Mouse (Mus musculus) intestine, embryonic 15.5 days (tissue): ENCODE measurements around the gene Trank1. TPM values are rescaled to one million over a fixed set of nuclear protein-coding genes. Genes with fewer than 3 reads are reported as not detected.

ENCODE experiments used
- ATAC-seq: fragments of 200-750 bp; cut with Nextera tagmentation; 2 replicates; pipeline ENCODE4 v1.8.0; 2017; ENCODE audit warnings: moderate TSS enrichment, moderate library complexity
- H3K27ac ChIP-seq: fragments of 300-500 bp; sonication (generic); 2 replicates; pipeline ENCODE4 v1.5.1; 2015; ENCODE audit warnings: mild to moderate bottlenecking, inconsistent platforms
- H3K27me3 ChIP-seq: fragments of 300-500 bp; sonication (generic); replicated peaks from 2 replicates; pipeline ENCODE4 v1.6.1; 2015; ENCODE audit warnings: inconsistent platforms
- H3K36me3 ChIP-seq: fragments of 300-500 bp; sonication (generic); 2 replicates; pipeline ENCODE4 v1.6.1; 2015; ENCODE audit warnings: inconsistent platforms
- H3K4me1 ChIP-seq: fragments of 300-500 bp; sonication (generic); replicated peaks from 2 replicates; pipeline ENCODE4 v1.6.1; 2015; ENCODE audit warnings: inconsistent platforms
- H3K4me2 ChIP-seq: fragments of 300-500 bp; sonication (generic); replicated peaks from 2 replicates; pipeline ENCODE4 v1.6.1; 2015; ENCODE audit warnings: mild to moderate bottlenecking, inconsistent platforms
- H3K4me3 ChIP-seq: fragments of 300-500 bp; sonication (generic); replicated peaks from 2 replicates; pipeline ENCODE4 v1.5.1; 2015; ENCODE audit warnings: inconsistent platforms
- H3K9ac ChIP-seq: fragments of 300-500 bp; sonication (generic); 2 replicates; pipeline ENCODE4 v1.6.1; 2015; ENCODE audit warnings: inconsistent platforms
- H3K9me3 ChIP-seq: fragments of 300-500 bp; sonication (generic); 2 replicates; pipeline ENCODE4 v1.6.1; 2016; ENCODE audit warnings: inconsistent platforms
- WGBS: fragments of 180-500 bp; shearing (Covaris S2); methylation state at CpG from one replicate; pipeline ENCODE4 v1.1.7; 2015; 5-methylcytosine and 5-hydroxymethylcytosine counted together
- polyA plus RNA-seq: library from polyadenylated mRNA; unstranded; fragments of >200 nt; fragmentation: Nextera tagmentation; extraction: Ambion mirVana; gene quantifications from 2 replicates; pipeline ENCODE4 v1.2.1, GENCODE M21; 2015

Gene Trank1
- polyA plus RNA-seq, 1 experiment from 2014 or later, result 0.11 TPM

GRCm38 (mm10) chr9:111440446-111440845, 128.9 kb downstream of the Trank1 start:
- Histone ChIP-seq H3K27me3 (peaks cover 18% of the 10 kb centered on the region), H3K9ac (no peak overlapping the region), H3K4me2 (no peak overlapping the region), H3K9me3 (no peaks in the 10 kb centered on the region), H3K4me1 (0 out of 2 replicates have a peak, but pooled peaks cover 4% of the 10 kb centered on the region), H3K27ac (no peak overlapping the region), H3K36me3 (no peaks in the 10 kb centered on the region), H3K4me3 (no peak overlapping the region)
- no peak for ATAC-seq
- 85% methylated on average over 6 of the region's 6 CpGs for WGBS

GRCm38 (mm10) chr9:111441151-111441550, 129.6 kb downstream of the Trank1 start:
- Histone ChIP-seq H3K4me3 (no peak overlapping the region), H3K27me3 (peaks cover 18% of the 10 kb centered on the region), H3K4me2 (no peak overlapping the region), H3K4me1 (0 out of 2 replicates have a peak, but pooled peaks cover 4% of the 10 kb centered on the region), H3K36me3 (no peaks in the 10 kb centered on the region), H3K9me3 (no peaks in the 10 kb centered on the region), H3K9ac (no peak overlapping the region), H3K27ac (no peak overlapping the region)
- ATAC-seq, result no peak
- 63% methylated on average over 2 of the region's 2 CpGs for WGBS

Other genes with a start within 250 kb of the Trank1 start
- gene Lrrfip2, start 194.1 kb upstream of the Trank1 start, polyA plus RNA-seq, result 41.4 and 41.6 TPM in 2 replicates
- 43.4 and 44.9 TPM in 2 replicates for gene Mlh1, start 39.9 kb upstream of the Trank1 start, polyA plus RNA-seq
- 20.5 and 23.5 TPM in 2 replicates for gene Epm2aip1, start 39.8 kb upstream of the Trank1 start, polyA plus RNA-seq
- 0.67 and 0.75 TPM in 2 replicates for gene Dclk3, start 127.3 kb downstream of the Trank1 start, polyA plus RNA-seq